Mouse (Mus musculus): ENCODE results near the gene Lyz2.
"Not testable (repeated sequence)": the region's sequence is repeated elsewhere in the genome, so short reads cannot be mapped to it uniquely, and the experiment has no call there.

Lyz2 gene

DNA sequence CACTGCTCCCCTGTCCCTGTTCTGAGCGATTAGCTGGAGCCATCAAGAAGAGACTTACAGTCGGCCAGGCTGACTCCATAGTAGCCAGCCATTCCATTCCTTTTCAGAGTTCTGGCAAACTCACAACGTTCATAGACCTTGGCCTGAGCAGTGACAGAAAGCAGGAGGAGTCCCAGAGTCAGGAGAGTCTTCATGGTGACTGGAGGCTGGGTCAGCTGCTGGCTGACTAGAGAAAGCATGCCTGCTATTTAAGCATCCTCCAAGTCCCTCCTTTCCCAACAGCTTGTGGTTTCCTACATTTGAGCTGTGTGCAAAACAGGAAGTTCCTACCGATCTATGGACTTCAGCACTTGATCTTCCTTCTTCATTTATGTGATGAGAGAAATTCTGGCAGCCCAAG, at the start of gene Lyz2:
Lyz2 (minus strand) TSS at position 273 of the 400 bp plus-strand sequence.
- DNase-seq = peak; percentile 37

DNA sequence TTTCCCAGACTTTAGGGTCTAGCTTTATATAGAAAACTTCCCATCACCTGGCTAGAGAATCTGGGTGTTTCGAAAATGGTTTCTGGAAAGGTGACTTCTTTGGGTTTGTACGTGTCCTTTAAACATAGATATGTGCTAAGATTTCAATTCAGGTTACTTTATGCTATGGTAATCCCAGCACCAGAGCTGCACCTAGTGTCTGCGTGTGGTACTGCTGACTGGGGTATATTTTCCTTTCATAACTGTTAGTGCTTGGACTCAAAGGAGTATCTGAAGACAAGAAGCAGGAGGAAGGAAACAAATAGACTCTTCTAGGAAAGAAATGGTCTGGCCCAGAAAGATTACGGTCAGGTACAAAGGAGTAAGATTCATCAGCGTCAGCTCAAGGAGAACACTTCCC, 48.4 kb upstream of the Lyz2 start:
- peak; percentile 36 for DNase-seq

DNA sequence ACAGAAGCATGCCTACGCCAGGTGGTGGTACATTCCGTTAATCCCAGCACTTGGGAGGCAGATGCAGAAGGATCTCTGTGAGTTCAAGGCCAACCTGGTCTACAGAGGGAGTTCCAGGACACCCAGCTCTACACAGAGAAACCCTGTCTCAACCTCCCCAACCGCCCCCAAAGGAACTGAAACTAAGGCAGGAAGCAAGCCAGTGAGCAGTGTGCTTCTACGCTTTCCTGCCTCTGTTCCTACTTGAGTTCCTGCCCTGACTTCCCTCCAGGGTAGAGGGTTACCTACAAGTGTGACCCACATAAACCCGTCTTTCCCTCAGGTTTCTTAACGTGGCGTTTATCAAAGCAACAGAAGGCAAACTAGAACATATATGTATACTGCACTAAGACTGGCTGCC, 41.7 kb upstream of the Lyz2 start:
- no peak for DNase-seq

DNA sequence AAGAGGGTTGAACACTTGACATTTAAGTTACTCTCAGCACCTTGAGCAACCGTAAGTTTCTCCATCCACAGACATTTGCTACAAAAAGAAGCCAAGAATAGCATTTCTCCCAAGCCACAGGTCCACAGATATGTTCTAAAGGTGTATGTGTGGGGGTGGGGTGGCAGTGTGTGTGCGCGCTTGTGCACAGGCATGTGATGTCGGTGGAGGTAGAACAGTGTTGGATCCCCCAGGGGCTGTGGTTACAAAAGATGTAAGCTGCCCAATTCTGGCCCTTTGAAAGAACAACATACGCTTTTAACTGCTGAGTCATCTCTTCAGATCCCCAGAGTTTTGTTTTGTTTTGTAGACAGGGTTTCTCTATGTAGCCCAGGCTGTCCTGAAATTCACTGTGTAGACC, 40.5 kb upstream of the Lyz2 start:
- DNase-seq = no peak

DNA sequence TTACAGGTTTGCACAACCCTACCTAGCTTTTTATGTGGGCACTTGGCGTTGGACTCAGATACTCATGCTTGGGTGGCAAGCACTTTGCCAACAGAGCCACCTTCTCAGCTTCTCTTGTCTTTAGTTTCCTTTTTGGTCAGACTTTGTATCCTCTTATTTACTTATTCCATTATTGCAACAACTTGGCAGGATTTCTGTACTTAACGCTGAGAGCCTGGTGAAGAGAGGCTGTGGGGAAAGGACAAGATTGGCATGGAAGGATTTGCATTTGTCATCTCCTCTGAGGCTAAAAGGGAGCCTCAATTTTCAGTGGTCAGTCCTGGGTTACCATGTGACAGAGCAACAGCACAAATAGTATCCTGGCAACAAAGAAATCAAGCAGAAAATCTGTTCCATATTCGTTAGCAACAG, 38.5 kb upstream of the Lyz2 start:
- DNase-seq = no peak

DNA sequence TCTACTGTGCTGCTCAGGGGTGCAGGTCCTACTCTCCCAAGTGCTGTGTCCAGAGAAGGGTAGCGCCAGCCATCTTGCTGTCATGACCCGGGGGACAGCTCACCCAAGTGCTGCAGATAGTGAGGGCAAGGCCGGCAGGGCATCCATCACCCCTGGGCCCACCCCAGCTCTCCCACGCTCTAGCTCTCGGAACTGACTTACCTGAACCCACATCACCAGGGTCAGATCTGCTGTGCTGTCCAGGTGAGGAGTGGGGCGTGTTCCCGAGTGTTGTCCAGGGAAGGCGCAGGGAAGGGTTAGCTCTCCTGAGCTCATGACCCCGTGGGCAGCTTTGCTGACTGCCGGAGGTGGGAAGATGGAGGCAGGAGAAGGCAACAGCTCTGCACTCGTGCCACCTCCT, 34.3 kb upstream of the Lyz2 start:
- no peak for DNase-seq

DNA sequence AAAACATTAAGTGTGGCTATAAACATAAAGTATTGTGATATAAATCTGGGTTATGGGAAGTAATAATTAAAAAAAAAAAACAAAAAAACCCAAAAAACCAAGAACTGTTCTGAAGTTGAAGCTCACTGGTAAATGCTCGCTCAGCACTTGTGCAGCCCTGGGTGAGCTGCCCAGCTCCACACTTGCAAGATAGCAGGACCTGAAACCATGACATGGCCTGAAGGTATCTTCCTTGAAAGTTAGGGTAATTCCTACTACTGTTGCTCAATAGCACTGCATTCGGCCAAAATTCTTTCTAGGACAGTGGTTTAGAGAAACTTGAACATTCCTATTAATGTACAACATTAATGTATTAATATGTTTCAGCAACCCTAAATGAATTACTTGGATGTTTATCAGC, 31.0 kb upstream of the Lyz2 start:
- DNase-seq = no peak

DNA sequence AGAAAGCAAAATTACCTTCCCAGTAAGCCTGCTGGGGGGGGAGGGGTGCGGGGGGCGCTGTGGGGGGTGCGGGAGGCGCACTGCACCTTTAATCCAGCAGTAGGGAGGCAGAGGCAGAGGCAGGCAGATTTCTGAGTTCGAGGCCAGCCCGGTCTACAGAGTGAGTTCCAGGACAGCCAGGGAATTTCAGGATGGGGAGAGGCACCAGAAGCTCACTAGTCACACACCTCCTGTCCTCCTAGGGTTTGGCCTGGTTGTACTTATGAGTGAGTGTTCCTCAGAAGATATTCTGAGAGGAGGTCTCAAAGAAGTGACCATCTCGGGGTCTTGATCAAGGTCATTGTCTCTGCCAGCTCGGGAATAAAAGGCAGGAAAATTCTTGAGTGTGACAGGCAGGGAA, 30.0 kb upstream of the Lyz2 start:
- DNase-seq = no peak

DNA sequence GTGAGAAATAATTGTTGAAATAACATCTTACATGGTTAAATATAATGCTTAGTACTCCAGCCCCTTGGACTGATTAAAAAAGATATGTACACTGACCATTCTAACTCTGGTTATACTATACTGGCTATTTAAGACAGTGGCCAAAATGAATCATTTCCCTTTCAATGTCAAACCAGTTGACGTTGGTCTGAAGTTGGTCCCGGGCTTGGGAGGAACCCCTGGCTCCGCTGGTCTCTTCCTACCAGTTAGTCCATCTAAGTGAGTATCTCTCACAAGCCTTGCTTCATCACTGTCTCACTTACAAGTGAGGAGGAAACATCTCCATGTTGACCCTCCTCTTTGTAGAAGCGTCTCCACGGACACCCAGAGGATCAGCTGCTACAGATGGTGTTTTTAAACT, 22.2 kb upstream of the Lyz2 start:
- DNase-seq = no peak

DNA sequence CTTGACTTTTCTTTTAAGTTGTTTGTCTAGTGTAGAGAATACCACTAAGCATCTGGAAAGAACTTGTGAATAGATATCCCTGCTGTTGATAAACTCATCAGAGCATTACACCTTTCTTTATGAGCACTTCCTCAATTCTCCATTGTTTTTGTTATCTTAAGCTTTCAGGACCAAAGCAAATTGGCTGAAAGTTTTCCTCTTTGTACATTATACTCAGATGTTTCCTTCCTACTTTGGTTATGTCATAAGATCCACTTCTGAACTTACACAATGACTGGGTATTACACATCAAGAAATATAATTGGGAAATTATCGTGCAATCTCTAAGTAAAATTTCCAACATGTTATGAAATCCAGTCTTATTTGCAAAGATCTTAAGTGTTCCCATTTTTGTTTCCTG, 19.6 kb upstream of the Lyz2 start:
- DNase-seq = no peak

DNA sequence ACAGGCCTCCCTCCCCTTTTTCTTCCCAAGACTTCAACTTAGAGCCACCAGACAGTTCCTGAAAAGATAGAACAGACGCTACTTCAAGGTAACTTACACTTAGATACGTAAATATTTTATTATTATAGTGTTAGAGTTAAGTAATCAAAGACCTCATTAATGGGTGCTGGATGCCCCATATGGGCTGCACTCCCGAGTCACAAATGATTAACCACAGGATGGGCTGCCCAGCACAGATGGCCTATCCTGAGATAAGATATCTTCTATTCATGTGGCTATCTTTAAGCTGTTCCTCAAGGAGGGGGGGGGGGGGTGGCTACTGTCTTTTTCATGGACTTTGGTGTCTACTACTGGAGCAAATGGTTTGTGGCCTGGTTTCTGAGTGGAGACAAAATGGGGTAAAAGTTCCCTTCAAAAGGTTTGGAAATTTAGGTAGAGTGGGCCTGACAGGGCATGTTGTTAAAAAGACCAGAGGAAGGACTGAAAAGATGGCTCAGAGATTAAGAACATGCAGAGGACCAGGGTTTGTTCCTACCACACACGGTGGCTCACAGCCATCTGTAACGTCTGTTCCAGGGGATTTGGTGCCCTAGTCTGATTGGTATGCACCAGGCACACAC, 17.9 kb upstream of the Lyz2 start:
- no peak for DNase-seq

DNA sequence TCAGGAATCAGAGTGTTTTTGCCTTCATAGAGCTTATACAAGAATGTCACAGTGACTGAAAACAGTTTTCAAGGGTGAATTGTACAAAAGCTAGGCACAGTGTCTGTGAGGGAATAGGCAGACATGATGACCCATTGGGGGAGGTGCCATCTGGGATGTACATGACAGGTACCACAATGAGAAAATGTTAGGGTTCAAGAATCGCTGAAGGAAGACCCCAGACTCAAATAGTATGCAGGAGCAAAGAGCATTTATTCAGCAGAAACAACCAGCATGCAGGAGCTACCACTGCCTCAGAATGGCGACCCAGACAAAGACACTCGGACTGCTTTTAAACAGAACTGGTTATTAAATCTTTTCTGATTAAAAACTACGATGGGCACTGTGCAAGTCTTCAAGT, 17.0 kb upstream of the Lyz2 start:
- no peak for DNase-seq

DNA sequence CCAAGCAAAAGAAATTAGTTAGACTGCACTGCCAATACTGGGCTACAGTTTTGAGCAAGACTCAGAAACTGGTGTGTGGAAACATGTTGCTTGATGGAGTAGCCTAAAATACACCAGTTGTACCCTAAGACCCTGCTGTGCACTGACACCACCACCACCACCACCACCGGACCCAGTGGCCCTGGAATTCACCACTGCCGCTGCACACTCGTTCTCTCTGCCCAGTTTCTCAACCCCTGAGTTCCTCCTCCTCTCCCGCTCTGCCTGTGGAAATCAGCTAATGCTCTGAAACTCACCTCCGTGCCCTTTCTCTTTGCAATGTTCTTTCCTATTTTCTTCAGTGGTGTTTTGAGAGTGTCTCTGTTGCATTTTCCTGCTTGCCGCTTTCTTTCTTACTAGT, 16.2 kb upstream of the Lyz2 start:
- no peak for DNase-seq

DNA sequence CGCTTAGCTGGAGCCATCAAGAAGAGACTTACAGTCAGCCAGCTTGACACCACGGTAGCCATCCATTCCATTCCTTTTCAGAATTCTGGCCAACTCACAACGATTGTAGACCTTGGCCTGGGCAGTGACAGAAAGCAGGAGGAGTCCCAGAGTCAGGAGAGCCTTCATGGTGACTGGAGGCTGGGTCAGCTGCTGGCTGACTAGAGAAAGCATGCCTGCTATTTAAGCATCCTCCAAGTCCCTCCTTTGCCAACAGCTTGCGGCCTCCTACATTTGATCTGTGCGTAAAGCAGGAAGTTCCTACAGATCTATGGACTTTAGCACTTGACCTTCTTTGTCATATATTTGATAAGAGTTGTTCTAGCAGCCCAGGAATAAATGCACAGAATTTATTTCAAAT, 10.6 kb upstream of the Lyz2 start, which contains the start of gene Lyz1:
Lyz1 (minus strand) TSS at position 198 of the 400 bp plus-strand sequence.
- DNase-seq = peak; percentile 26

DNA sequence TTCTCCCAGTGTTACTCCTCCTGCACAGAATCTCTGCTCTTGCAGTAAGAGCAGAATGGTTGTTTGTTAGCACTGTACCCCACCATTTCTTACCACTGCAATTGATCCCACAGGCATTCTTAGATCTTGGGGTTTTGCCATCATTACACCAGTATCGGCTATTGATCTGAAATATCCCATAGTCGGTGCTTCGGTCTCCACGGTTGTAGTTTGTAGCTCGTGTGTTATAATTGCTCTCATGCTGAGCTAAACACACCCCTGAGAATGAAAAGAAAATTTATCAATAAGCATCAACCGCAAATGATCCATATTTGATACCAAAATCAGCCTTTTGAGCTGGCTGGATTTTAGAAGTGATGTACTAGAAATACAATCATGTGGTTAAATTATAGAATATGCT, 8.8 kb upstream of the Lyz2 start:
- not testable (repeated sequence) for DNase-seq

DNA sequence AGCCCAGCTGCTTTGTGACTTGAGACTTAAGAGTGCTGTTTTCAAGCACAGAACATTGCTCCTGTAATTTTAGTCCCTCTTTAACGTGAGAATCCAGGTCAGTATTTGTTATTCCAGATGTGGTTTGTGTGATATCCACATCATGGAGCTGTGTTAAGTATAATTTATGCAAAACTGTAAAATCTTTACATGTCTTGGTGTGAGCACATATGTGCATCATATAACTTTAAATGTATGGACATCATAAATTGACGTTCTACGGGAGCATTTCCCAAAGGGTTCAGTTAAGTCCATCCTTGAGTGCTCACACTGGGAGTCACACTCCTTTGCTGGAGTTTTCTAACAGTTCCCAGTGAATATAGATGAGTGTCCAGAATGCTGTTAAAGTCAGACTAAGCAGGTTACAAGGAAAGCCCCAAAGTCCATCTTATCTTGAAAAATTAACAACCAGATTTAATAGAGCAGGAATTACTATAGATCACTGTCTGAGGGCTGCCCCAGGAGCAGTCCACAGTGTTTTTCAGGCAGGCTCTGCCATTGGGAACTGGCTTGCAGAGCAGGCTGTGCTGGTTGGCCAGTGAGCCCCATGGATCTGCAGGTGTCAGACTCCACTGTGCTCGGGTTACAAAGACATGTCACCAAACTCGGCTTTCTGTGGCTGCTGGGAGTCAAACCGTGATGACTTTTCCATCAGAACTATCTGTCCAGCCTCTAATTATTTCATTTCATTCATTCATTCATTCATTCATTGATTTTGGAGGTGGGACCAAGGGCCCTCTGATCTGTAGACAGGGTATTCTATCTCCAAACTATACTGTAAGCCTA, 8.1 kb upstream of the Lyz2 start:
- no peak for DNase-seq

DNA sequence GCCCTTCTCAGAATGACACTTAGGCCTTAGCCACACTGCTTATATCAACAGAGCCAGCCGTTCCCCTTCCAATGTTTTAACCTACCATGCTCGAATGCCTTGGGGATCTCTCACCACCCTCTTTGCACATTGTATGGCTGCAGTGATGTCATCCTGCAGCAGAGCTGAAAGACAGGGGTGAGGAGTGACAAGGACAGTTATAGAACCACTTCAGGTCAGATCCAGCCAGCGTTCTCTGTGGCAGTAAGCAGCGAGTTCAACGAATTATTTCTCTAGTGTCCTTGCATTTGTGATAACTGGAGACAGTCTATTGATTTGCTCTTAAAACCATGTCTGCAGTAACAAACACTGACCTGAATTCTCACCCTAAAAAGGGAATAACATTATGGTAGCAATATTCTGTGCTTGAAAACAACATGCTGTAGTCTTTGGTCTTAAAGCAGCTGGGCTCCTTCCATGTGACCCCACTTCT, 6.9 kb upstream of the Lyz2 start:
- not testable (repeated sequence) for DNase-seq

DNA sequence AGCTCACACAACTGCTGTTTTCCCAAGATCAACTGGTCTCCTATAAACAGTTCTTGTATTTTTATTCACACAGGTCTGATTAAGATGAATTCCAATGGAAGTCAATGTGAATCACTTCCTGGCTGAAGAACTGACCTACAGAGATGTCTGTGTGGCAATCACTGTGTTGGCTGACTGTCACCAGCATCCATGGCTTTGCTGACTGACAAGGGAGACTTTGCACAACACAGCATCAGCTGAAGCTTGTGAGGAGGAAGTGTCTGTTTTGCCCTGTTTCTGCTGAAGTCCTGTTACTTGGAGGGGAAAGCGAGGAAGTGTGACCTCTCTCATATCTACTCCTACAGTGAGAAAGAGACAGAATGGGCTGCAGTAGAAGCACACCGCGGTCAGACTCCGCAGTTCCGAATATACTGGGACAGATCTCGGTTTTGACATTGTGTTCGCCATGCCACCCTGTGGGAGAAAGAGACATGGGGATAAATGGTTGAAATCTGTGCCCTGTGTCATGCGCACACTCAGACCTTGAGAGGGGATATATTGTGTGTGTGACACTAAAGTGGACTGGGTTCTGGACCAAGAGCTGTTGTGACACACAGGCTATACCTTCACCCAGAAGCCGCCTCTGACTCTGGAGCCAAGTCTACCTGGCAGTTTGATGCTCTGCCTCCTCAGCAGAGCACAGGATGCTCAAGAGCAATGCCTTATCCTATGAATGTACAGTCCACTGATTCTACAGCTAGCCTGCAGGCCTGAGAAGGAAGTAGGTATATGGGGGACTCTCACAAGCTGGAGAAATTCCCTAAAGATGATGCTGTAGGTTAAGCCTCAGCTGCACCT, 6.3 kb upstream of the Lyz2 start:
- DNase-seq = no peak

DNA sequence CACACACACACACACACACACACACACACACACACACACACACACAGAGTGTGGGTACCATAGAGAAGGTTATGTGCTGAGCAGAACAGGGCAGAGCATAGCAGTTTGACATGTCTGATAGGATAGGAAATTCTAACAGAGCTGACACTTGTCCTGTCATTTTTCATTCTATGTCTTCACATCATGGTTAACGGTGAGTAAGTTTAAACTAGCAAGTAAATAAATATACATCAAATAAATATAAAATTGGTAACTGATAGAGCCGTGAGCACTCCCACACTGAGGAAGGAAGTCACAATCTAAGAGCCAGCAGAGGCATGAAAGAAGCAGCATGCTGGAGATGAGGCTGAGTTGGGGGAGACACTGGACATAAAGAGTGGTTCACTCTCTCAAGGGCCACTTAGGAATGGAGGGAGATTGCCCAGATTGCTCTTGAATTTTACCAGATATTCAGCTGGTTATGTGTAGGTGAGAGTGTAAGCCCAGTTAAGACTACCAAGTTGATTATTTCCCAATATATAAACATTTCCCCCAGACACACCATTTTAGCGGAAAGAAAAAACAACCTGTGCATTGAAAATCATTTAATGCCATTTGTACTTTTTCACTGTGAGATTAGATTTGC, 5.2 kb upstream of the Lyz2 start:
- no peak for DNase-seq

DNA sequence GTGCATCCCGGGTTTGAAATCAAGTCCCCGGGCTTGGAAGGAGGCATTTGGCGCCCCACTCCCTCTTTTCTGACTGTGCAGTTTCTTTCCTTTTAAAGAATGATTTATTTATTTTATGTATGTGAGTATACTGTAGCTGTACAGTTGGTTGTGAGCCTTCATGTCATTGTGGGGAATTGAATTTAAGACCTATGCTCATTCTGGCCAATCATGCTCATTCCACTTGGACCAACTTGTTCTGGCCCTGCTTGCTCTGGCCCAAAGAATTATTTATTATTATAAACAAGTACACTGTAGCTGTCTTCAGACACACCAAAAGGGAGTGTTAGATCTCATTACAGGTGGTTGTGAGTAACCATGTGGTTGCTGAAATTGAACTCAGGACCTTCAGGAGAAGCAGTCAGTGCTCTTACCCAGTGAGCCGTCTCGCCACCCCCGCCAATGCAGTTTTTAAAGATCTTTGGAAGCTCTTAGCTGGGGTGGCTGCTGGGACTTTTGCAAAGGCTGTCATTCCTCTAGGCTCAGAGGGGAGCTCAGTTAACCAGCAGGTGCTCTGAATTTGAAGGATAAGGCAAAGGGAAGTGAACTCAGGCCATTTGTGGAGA, 4.3 kb upstream of the Lyz2 start:
- DNase-seq = no peak

DNA sequence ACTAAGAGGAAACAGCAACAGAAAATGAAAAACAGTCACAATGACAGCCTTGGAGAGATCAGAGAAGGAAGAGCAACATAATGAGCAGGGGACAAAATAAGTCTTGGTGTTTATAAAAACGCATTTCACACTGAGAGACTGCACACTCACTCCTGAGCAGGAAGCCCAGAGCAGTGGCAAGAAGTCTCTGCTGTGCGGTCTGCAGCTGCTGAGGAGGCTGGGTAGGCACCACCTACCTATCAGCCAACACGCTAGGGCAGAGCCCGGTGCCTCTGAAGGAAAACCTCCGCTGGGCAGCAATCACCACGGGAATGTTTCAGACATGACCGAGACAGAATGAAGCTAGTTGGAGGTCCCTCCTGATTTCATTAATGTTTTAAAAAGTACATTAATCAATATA, 3.5 kb upstream of the Lyz2 start:
- not testable (repeated sequence) for DNase-seq

Measured in kidney, postnatal 14 days (tissue).